Mouse (Mus musculus) forebrain, embryonic 14.5 days (tissue): ENCODE results near the gene Pde1b. TPM values are rescaled to one million over a fixed set of nuclear protein-coding genes. Genes with fewer than 3 reads are reported as not detected.

Experiments used
- ATAC-seq: fragments of 200-750 bp; cut with Nextera tagmentation; 2 replicates; pipeline ENCODE4 v1.8.0; 2017; ENCODE audit warnings: mild to moderate bottlenecking, moderate library complexity
- DNase-seq: peaks from one replicate; pipeline ENCODE4 v3.0.0-alpha.2; 2015; ENCODE audit warnings: low spot score
- H3K27ac ChIP-seq: fragments of 300-500 bp; sonication (generic); 2 replicates; pipeline ENCODE4 v1.5.1; 2014; ENCODE audit warnings: low read depth, mild to moderate bottlenecking, control low read depth, low read length, moderate library complexity
- H3K27me3 ChIP-seq: fragments of 300-500 bp; sonication (generic); replicated peaks from 2 replicates; pipeline ENCODE4 v1.6.1; 2014; ENCODE audit warnings: low read length, control low read depth, mixed read lengths; ENCODE audit not compliant: control insufficient read depth, insufficient read depth
- H3K36me3 ChIP-seq: fragments of 300-500 bp; sonication (generic); 2 replicates; pipeline ENCODE4 v1.6.1; 2014; ENCODE audit warnings: low read length, control low read depth; ENCODE audit not compliant: control insufficient read depth, insufficient read depth
- H3K4me1 ChIP-seq: fragments of 300-500 bp; sonication (generic); 2 replicates; pipeline ENCODE4 v1.6.1; 2014; ENCODE audit warnings: antibody characterized with exemption, low read length, control low read depth; ENCODE audit not compliant: control insufficient read depth, insufficient read depth
- H3K4me2 ChIP-seq: fragments of 300-500 bp; sonication (generic); 2 replicates; pipeline ENCODE4 v1.6.1; 2014; ENCODE audit warnings: mild to moderate bottlenecking, control low read depth, low read length
- H3K4me3 ChIP-seq: fragments of 300-500 bp; sonication (generic); 2 replicates; pipeline ENCODE4 v1.5.1; 2014; ENCODE audit warnings: low read depth, low read length, control low read depth
- H3K9ac ChIP-seq: fragments of 300-500 bp; sonication (generic); 2 replicates; pipeline ENCODE4 v1.6.1; 2014; ENCODE audit warnings: mild to moderate bottlenecking, low read length, control low read depth, moderate library complexity
- H3K9me3 ChIP-seq: fragments of 300-500 bp; sonication (generic); replicated peaks from 2 replicates; pipeline ENCODE4 v1.6.1; 2016; ENCODE audit warnings: low read length, control low read depth, mixed read lengths; ENCODE audit not compliant: control insufficient read depth
- WGBS: fragments of 180-500 bp; shearing (Covaris S2); extraction: QIAGEN DNeasy Blood & Tissue Kit; methylation state at CpG from one replicate; pipeline ENCODE4 v1.1.7; 2014; 5-methylcytosine and 5-hydroxymethylcytosine counted together
- polyA plus RNA-seq: library from polyadenylated mRNA; unstranded; fragments of >200 nt; fragmentation: Nextera tagmentation; extraction: Ambion mirVana; gene quantifications from 2 replicates; pipeline ENCODE4 v1.2.1, GENCODE M21; 2014

The Pde1b gene
- polyA plus RNA-seq, 1 experiment from 2014 or later: 61.5 TPM

DNA sequence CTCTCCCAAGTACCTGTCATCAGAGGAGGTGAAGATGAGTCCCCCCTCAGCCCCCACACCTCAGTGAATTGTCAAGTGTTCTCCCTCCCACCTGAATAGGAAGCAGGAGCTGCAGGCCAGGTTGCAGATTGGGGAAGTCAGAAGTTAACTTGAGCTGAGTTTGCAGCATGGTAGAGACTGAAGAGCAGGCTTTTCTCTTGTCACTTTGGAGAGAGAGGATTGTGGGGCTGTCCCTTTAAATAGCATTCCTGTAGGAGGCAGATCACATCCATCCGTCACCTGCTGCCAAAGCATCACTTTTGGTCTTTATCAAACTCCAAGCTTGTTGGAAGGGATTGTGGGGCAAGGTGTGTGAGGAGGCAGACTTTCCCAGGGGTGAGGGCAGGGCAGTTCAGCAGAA lies 2.1 kb upstream of the Pde1b start:
- no peaks in the 10 kb centered on the region for H3K36me3 ChIP-seq
- H3K9ac ChIP-seq: no peak overlapping the region
- H3K27me3 ChIP-seq: 0 out of 2 replicates have a peak, but pooled peaks cover 2% of the 10 kb centered on the region
- no peak for DNase-seq
- no peaks in the 10 kb centered on the region for H3K9me3 ChIP-seq
- H3K4me2 ChIP-seq: no peak overlapping the region
- ATAC-seq: no peak
- no peak overlapping the region for H3K27ac ChIP-seq
- H3K4me3 ChIP-seq: no peak overlapping the region
- 79% methylated on average over 1 of the region's 1 CpGs for WGBS
- H3K4me1 ChIP-seq: peaks cover 22% of the 10 kb centered on the region

GRCm38 (mm10) chr15:103501186-103501585 lies 1.6 kb upstream of the Pde1b start:
- 70% methylated on average over 2 of the region's 2 CpGs for WGBS
- Histone ChIP-seq H3K9ac (no peak overlapping the region), H3K27ac (no peak overlapping the region), H3K27me3 (0 out of 2 replicates have a peak, but pooled peaks cover 2% of the 10 kb centered on the region), H3K36me3 (no peaks in the 10 kb centered on the region), H3K4me1 (peaks cover 26% of the 10 kb centered on the region), H3K4me2 (no peak overlapping the region), H3K9me3 (no peaks in the 10 kb centered on the region), H3K4me3 (no peak overlapping the region)
- ATAC-seq (no peak), DNase-seq (no peak)

- no peak for DNase-seq
- peak overlapping the region; percentile 91 for H3K9ac ChIP-seq
- peak; percentile 75 for ATAC-seq
- peak overlapping the region; percentile 71 for H3K27ac ChIP-seq
- H3K4me1 ChIP-seq: peaks cover 17% of the 10 kb centered on the region
- H3K4me2 ChIP-seq: peak overlapping the region; percentile 87
- H3K4me3 ChIP-seq: peak overlapping the region; percentile 62
- no peaks in the 10 kb centered on the region for H3K36me3 ChIP-seq
- H3K9me3 ChIP-seq: no peaks in the 10 kb centered on the region
- 0 out of 2 replicates have a peak, but pooled peaks cover 2% of the 10 kb centered on the region for H3K27me3 ChIP-seq
- WGBS: 1% methylated on average over 15 of the region's 15 CpGs
These were observed 392 bp downstream of the Pde1b start for GRCm38 (mm10) chr15:103503251-103503600.

- peak overlapping the region; percentile 87 for H3K4me2 ChIP-seq
- no peak overlapping the region; the same call in 1 of the 2 replicates for H3K27ac ChIP-seq
- 0 out of 2 replicates have a peak, but pooled peaks cover 2% of the 10 kb centered on the region for H3K27me3 ChIP-seq
- H3K9ac ChIP-seq: peak overlapping the region; percentile 91
- DNase-seq (peak; percentile 39), ATAC-seq (peak; percentile 26)
- peaks cover 15% of the 10 kb centered on the region for H3K4me1 ChIP-seq
- H3K4me3 ChIP-seq: peak overlapping the region; percentile 62
- H3K36me3 ChIP-seq: no peaks in the 10 kb centered on the region
- WGBS: 36% methylated on average over 12 of the region's 12 CpGs
- no peaks in the 10 kb centered on the region for H3K9me3 ChIP-seq
These were observed 826 bp downstream of the Pde1b start for GRCm38 (mm10) chr15:103503660-103504059.

DNA sequence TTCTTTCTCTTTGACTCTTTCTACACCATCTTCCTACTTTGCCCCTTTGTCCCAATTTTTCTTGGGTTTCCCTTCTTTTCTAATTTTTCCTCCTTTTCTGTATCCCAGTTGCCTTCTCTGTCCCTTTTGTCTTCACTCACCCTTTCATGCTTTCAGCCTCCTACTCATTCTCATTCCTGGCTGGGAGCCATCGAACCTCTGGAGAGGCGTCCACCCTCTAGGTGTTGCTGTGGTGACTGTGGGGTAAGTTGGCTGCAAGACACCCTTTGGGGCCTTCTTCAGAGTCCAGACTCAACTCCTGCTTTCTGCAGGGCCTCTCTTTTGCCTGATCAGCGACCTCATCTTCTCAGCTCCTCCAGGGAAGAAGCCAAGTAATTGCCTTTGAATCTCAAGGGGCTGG lies 6.5 kb downstream of the Pde1b start:
- H3K27ac ChIP-seq: no peak overlapping the region
- 37% methylated on average over 3 of the region's 3 CpGs for WGBS
- H3K27me3 ChIP-seq: no peaks in the 10 kb centered on the region
- no peak for ATAC-seq
- H3K9me3 ChIP-seq: no peaks in the 10 kb centered on the region
- H3K9ac ChIP-seq: no peak overlapping the region
- no peaks in the 10 kb centered on the region for H3K36me3 ChIP-seq
- peaks cover 29% of the 10 kb centered on the region for H3K4me1 ChIP-seq
- H3K4me2 ChIP-seq: no peak overlapping the region
- no peak overlapping the region for H3K4me3 ChIP-seq
- peak; percentile 49 for DNase-seq

DNA sequence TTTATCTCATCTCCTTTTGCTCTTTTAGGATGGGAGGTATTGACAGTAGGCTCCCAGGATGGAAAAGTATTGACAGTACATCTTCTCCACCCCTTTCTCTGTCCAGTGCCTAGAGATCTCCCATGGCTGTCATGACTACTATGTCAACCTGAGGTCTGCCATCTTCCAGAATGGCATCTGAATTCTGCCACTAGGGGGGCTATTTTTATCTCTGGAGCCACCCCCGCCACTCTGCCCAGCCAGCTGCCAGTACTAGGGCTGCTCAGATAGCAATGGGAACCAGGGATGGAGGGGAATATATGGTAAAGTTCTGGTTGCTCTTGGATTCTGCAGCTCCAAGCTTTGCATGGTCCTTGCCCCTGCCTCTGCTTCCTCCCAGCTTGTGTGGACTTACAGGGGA lies 8.8 kb downstream of the Pde1b start:
- Histone ChIP-seq H3K27ac (no peak overlapping the region), H3K27me3 (no peaks in the 10 kb centered on the region), H3K36me3 (no peaks in the 10 kb centered on the region), H3K9ac (no peak overlapping the region), H3K4me1 (peaks cover 38% of the 10 kb centered on the region), H3K4me3 (no peak overlapping the region), H3K4me2 (no peak overlapping the region), H3K9me3 (no peaks in the 10 kb centered on the region)
- DNase-seq (no peak), ATAC-seq (no peak)
- 73% methylated on average over 1 of the region's 1 CpGs for whole genome bisulfite sequencing

DNA sequence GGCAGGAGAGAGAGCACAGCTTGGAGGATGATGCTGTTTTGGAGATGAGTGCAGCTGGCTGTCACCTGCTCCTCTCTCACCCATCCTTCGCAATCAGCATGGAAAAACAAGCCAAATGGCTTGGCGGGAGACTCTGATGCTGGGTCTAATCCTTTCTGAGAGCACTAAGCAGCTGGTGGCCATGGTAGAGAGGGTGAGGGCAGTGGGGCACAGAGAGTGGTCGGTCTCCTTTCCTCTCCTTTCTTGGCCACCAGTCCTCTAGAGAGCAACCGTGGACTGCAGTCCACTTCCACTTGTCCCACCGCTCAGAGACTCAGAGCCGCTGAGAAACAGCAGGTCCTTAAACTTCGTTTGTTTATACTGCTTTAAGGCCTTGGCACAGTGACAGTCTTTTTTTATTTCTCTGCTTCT lies 10.8 kb downstream of the Pde1b start:
- Histone ChIP-seq H3K27ac (peak overlapping the region; percentile 55), H3K4me2 (peak overlapping the region; percentile 50), H3K4me3 (peak overlapping the region; percentile 15; the same call in 1 of the 2 replicates), H3K27me3 (no peaks in the 10 kb centered on the region), H3K9me3 (no peaks in the 10 kb centered on the region), H3K4me1 (peaks cover 49% of the 10 kb centered on the region), H3K9ac (peak overlapping the region; percentile 40), H3K36me3 (no peaks in the 10 kb centered on the region)
- peak; percentile 22 for ATAC-seq
- peak; percentile 45 for DNase-seq
- WGBS: 10% methylated on average over 7 of the region's 7 CpGs

DNA sequence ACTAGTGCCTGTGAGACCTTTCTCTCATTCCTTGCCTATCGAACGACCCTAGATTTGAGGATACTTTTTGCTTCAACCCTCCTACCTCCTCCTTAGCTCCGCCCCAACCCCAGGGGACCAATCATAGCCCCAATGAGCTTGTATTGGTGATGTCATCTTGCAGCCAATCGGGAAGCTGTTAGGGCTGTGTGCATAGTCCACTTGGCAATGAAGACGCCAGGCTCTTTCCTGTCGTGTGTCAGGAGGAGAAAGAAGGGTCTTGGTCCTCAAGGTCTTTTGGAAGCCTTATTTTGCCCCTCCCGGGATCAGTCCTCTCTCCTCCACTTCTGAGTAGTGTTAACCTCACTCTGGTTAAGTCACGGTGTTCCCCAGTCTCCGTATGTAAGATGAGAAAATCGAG lies 11.3 kb downstream of the Pde1b start:
- H3K4me1 ChIP-seq: peaks cover 50% of the 10 kb centered on the region
- no peaks in the 10 kb centered on the region for H3K27me3 ChIP-seq
- peak overlapping the region; percentile 58 for H3K9ac ChIP-seq
- H3K36me3 ChIP-seq: no peaks in the 10 kb centered on the region
- ATAC-seq (peak; percentile 90), DNase-seq (peak; percentile 98)
- H3K9me3 ChIP-seq: no peaks in the 10 kb centered on the region
- peak overlapping the region; percentile 55 for H3K27ac ChIP-seq
- H3K4me3 ChIP-seq: peak overlapping the region; percentile 15
- WGBS: 1% methylated on average over 10 of the region's 10 CpGs
- H3K4me2 ChIP-seq: peak overlapping the region; percentile 50

GRCm38 (mm10) chr15:103514914-103515313 lies 12.1 kb downstream of the Pde1b start:
- peaks cover 53% of the 10 kb centered on the region for H3K4me1 ChIP-seq
- DNase-seq: no peak
- H3K4me2 ChIP-seq: peak overlapping the region; percentile 50
- H3K9ac ChIP-seq: peak overlapping the region; percentile 58
- H3K9me3 ChIP-seq: no peaks in the 10 kb centered on the region
- ATAC-seq: no peak
- peak overlapping the region; percentile 92 for H3K27ac ChIP-seq
- 17% methylated on average over 3 of the region's 3 CpGs for WGBS
- H3K4me3 ChIP-seq: peak overlapping the region; percentile 15; the same call in 1 of the 2 replicates
- no peaks in the 10 kb centered on the region for H3K27me3 ChIP-seq
- H3K36me3 ChIP-seq: no peaks in the 10 kb centered on the region
